Mouse (Mus musculus) kidney, postnatal 10 days (tissue): ENCODE results near the gene Olfr1309.
"Not testable (repeated sequence)": the region's sequence is repeated elsewhere in the genome, so short reads cannot be mapped to it uniquely, and the experiment has no call there.

ENCODE experiments used
- DNase-seq: peaks from one replicate; pipeline ENCODE4 v3.0.0; 2021; ENCODE audit warnings: mixed read lengths

The Olfr1309 gene

GRCm38 (mm10) chr2:111990181-111990580 is at the start of gene Olfr1309:
Olfr1309 (minus strand) TSS chr2:111990281.
- no peak for DNase-seq

- not testable (repeated sequence) for DNase-seq
Observed at GRCm38 (mm10) chr2:112026971-112027370, 36.9 kb upstream of the Olfr1309 start.

DNA sequence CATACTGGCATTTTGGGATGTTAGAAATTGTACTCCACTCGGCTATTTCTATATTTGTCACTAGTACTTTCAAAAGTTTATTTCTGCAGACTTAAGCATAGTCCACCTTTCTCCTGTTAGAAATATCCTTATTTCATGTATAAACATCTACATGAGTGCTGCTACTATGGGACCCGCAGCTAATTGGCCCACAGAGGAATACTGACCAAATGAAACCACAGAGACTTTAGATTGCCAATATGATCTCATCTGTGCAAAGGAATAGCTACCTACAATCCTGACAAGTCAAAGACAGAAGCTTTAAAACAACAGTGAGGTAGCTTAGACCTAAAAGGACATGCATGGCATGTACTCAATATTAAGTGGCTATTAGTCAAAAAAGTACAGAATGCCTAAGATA is 34.2 kb upstream of the Olfr1309 start, which contains the start of gene Olfr1311:
Gene Olfr1311 (minus strand): TSS at position 101 of the 400 bp plus-strand sequence.
- DNase-seq = no peak

DNA sequence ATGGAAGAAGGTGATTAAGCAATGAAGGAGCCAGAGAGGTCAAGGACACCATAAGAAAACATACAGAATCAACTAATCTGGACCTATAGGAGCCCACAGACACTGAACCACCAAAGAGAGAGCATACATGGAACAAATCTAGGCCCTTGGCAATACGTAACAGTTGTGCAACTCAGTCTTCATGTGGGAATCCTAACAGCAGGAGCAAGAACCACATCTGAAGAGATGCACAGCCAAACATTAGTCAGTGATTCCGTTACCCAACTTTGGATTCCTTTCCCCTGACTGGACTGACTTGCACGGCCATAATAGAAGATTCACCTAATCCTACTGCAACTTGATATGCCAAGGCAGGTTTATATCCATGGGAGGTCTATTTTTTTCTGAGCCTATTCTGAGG is 24.8 kb upstream of the Olfr1309 start:
- no peak for DNase-seq

GRCm38 (mm10) chr2:112012608-112013007 is 22.5 kb upstream of the Olfr1309 start, which contains the start of gene Olfr1310:
Olfr1310 (minus strand) TSS chr2:112012708.
- no peak for DNase-seq

DNA sequence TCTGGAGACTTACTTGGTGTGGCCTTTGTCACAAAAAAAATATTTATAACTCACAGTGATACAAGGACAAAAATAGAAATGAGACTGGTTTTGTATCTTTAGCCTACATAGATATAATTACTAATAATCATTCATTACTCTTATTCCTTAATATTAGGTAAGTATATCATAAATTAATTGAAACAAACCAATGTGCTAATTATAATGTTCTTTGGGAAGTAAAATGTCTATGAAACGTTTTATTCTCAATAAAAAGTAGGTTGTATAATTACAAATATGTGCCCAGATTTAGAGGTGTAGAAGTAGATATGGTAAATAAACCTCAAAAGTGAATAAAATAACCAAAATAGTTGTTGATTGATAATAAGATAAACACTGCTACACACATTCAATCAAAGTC is 25.2 kb downstream of the Olfr1309 start, which contains the start of gene Olfr1308:
Gene Olfr1308 (minus strand): TSS at position 101 of the 400 bp plus-strand sequence.
- DNase-seq = no peak

GRCm38 (mm10) chr2:111949340-111949739 is 40.7 kb downstream of the Olfr1309 start, which contains the start of gene Olfr1307:
Olfr1307 (minus strand) TSS chr2:111949440.
- no peak for DNase-seq
